In genomic region chr19:42599891-42600290, GRCm38 (mm10) we compare ENCODE assay signal across 25 mouse cellular contexts. TPM values are rescaled to one million over a fixed set of nuclear protein-coding genes. Genes with fewer than 3 reads are reported as not detected.
DNase-seq lines count a peak whose midpoint lies in the region; ATAC-seq and TF ChIP-seq lines count a peak whose summit lies in the region.
"Had no signal": no experiment of that assay in that cellular context is flagged by ENCODE, and none has a peak within 500 bp of the region (broad histone marks: within the 10 kb centered on the region; RNA-seq: fewer than 3 reads in every experiment).

No protein-coding gene starts in this region.

- DNase-seq in kidney, adult 18-20 months: peak; percentile 59
- peak; percentile 19 for DNase-seq in brain, embryonic 14.5 days (ENCODE audit: low read depth)
- peak; percentile 27 to 52 for DNase-seq in kidney, adult 8-10 months
- DNase-seq in kidney, postnatal 25 days: peak; percentile 45 to 73
- DNase-seq in cerebellum, adult 11-12 months: no peak
- no peak for DNase-seq in adrenal gland, postnatal 25 days
- DNase-seq: adrenal gland, postnatal 36 days; cerebellum, adult 11 months; cerebellum, postnatal 10 days; gastrocnemius, postnatal 25 days; heart, postnatal 4 days; layer of hippocampus, postnatal 36 days; lung, postnatal 36 days; right cerebral cortex, postnatal 4 days; thymus, adult 18-20 months; thymus, postnatal 36 days had no signal

- H3K9me3 ChIP-seq in kidney, embryonic 15.5 days (replicated peaks): no peaks in the 10 kb centered on the region
- H3K9me3 ChIP-seq: heart, embryonic 15.5 days; hindbrain, embryonic 15.5 days; intestine, embryonic 15.5 days; limb, embryonic 13.5 days; liver, embryonic 15.5 days; lung, embryonic 15.5 days; megakaryocyte, embryonic 14.5 days; midbrain, embryonic 15.5 days had no signal

- TF ChIP-seq CTCF in brain, embryonic 14.5 days (IDR thresholded peaks at IDR 0.05; ENCODE audit: borderline replicate concordance, extremely low read depth, insufficient read depth, insufficient read length): no peak

- 81% methylated on average over 17 of the region's 17 CpGs for WGBS in kidney, embryonic 15.5 days

- TF ChIP-seq POLR2A in brain, embryonic 14.5 days (IDR thresholded peaks at IDR 0.05; ENCODE audit: borderline replicate concordance, extremely low read depth, insufficient read depth, insufficient read length, poor library complexity, severe bottlenecking): no peak

- H3K4me1 ChIP-seq in kidney, embryonic 15.5 days: peaks cover 7% of the 10 kb centered on the region; the same call in 1 of the 2 replicates
- H3K4me1 ChIP-seq: heart, embryonic 15.5 days; intestine, embryonic 15.5 days; liver, embryonic 15.5 days; lung, embryonic 15.5 days had no signal

- H3K4me3 ChIP-seq in kidney, embryonic 15.5 days (replicated peaks): no peak overlapping the region
- H3K4me3 ChIP-seq: heart, embryonic 15.5 days; hindbrain, embryonic 15.5 days; intestine, embryonic 15.5 days; limb, embryonic 13.5 days; liver, embryonic 15.5 days; lung, embryonic 15.5 days; megakaryocyte, embryonic 14.5 days; midbrain, embryonic 15.5 days had no signal

- no peaks in the 10 kb centered on the region for H3K36me3 ChIP-seq in kidney, embryonic 15.5 days
- H3K36me3 ChIP-seq: heart, embryonic 15.5 days; hindbrain, embryonic 15.5 days; intestine, embryonic 15.5 days; lung, embryonic 15.5 days; midbrain, embryonic 15.5 days had no signal

- no peak overlapping the region for H3K9ac ChIP-seq in kidney, embryonic 15.5 days
- H3K9ac ChIP-seq: heart, embryonic 15.5 days; hindbrain, embryonic 15.5 days; intestine, embryonic 15.5 days; limb, embryonic 13.5 days; liver, embryonic 15.5 days; lung, embryonic 15.5 days; midbrain, embryonic 15.5 days had no signal

- no peak overlapping the region for H3K4me2 ChIP-seq in kidney, embryonic 15.5 days
- H3K4me2 ChIP-seq: heart, embryonic 15.5 days; hindbrain, embryonic 15.5 days; intestine, embryonic 15.5 days; limb, embryonic 13.5 days; liver, embryonic 15.5 days; lung, embryonic 15.5 days; midbrain, embryonic 15.5 days had no signal

- H3K27ac ChIP-seq in kidney, embryonic 15.5 days: no peak overlapping the region
- H3K27ac ChIP-seq: heart, embryonic 15.5 days; hindbrain, embryonic 15.5 days; intestine, embryonic 15.5 days; limb, embryonic 13.5 days; liver, embryonic 15.5 days; lung, embryonic 15.5 days; midbrain, embryonic 15.5 days had no signal

- no peaks in the 10 kb centered on the region for H3K27me3 ChIP-seq in kidney, embryonic 15.5 days
- H3K27me3 ChIP-seq: heart, embryonic 15.5 days; hindbrain, embryonic 15.5 days; intestine, embryonic 15.5 days; limb, embryonic 13.5 days; liver, embryonic 15.5 days; lung, embryonic 15.5 days; midbrain, embryonic 15.5 days had no signal

- no peak for ATAC-seq in kidney, embryonic 15.5 days (replicated peaks; ENCODE audit: low FRiP score)
- ATAC-seq: intestine, embryonic 15.5 days; midbrain, embryonic 15.5 days had no signal

RNA-seq across cellular contexts. Expression of gene Loxl4, which starts 12.7 kb away (rescaled TPM):
- polyA plus RNA-seq in kidney, embryonic 15.5 days (2015; fragmentation: Nextera tagmentation; extraction: Ambion mirVana): 1.8 and 2.2 TPM in 2 replicates
- 0.20 and 0.63 TPM in 2 replicates for polyA plus RNA-seq in brain, embryonic 14.5 days (2012; rRNA removed)
- total RNA-seq in adrenal gland, postnatal 25 days (2021): 2.1 and 2.2 TPM in 2 replicates
- polyA plus RNA-seq: hindbrain, embryonic 15.5 days had no signal

Comparison
In these comparisons a context has a peak if more than half of its experiments do, and no peak if none do; other contexts are left out.
1. DNase-seq: peak in kidney, adult 18-20 months (single experiment), brain, embryonic 14.5 days (single experiment), kidney, adult 8-10 months (2 of 2) and kidney, postnatal 25 days (2 of 2); none in cerebellum, adult 11-12 months (single experiment) and adrenal gland, postnatal 25 days (single experiment).